Mouse (Mus musculus) midbrain, embryonic 14.5 days (tissue): ENCODE measurements around the gene Mrps34. TPM values are rescaled to one million over a fixed set of nuclear protein-coding genes. Genes with fewer than 3 reads are reported as not detected.

Source experiments
- ATAC-seq: fragments of 200-750 bp; cut with Nextera tagmentation; 2 replicates; pipeline ENCODE4 v1.8.0; 2017; ENCODE audit warnings: moderate number of reproducible peaks, moderate library complexity; ENCODE audit not compliant: low FRiP score, low TSS enrichment
- DNase-seq: peaks from one replicate; pipeline ENCODE4 v3.0.0-alpha.2; 2015
- H3K27ac ChIP-seq: fragments of 300-500 bp; sonication (generic); replicated peaks from 2 replicates; pipeline ENCODE4 v1.5.1; 2014; ENCODE audit warnings: mild to moderate bottlenecking, low read depth, low read length, moderate library complexity
- H3K27me3 ChIP-seq: fragments of 300-500 bp; sonication (generic); 2 replicates; pipeline ENCODE4 v1.6.1; 2014; ENCODE audit warnings: low read length, control low read depth, mixed read lengths; ENCODE audit not compliant: control insufficient read depth, insufficient read depth
- H3K36me3 ChIP-seq: fragments of 300-500 bp; sonication (generic); 2 replicates; pipeline ENCODE4 v1.6.1; 2014; ENCODE audit warnings: low read length, control low read depth; ENCODE audit not compliant: control insufficient read depth, insufficient read depth
- H3K4me1 ChIP-seq: fragments of 300-500 bp; sonication (generic); 2 replicates; pipeline ENCODE4 v1.6.1; 2014; ENCODE audit warnings: mild to moderate bottlenecking, antibody characterized with exemption, low read length, control low read depth; ENCODE audit not compliant: control insufficient read depth, insufficient read depth
- H3K4me2 ChIP-seq: fragments of 300-500 bp; sonication (generic); 2 replicates; pipeline ENCODE4 v1.6.1; 2014; ENCODE audit warnings: mild to moderate bottlenecking, low read length, moderate library complexity
- H3K4me3 ChIP-seq: fragments of 300-500 bp; sonication (generic); replicated peaks from 2 replicates; pipeline ENCODE4 v1.5.1; 2014; ENCODE audit warnings: low read depth, low read length
- H3K9ac ChIP-seq: fragments of 300-500 bp; sonication (generic); replicated peaks from 2 replicates; pipeline ENCODE4 v1.6.1; 2014; ENCODE audit warnings: mild to moderate bottlenecking, low read length, moderate library complexity
- H3K9me3 ChIP-seq: fragments of 300-500 bp; sonication (generic); 2 replicates; pipeline ENCODE4 v1.6.1; 2016; ENCODE audit warnings: low read length, control low read depth, mixed read lengths; ENCODE audit not compliant: control insufficient read depth
- WGBS: fragments of 180-500 bp; shearing (Covaris S2); extraction: QIAGEN DNeasy Blood & Tissue Kit; methylation state at CpG from one replicate; pipeline ENCODE4 v1.1.7; 2014; 5-methylcytosine and 5-hydroxymethylcytosine counted together
- polyA plus RNA-seq: library from polyadenylated mRNA; unstranded; fragments of >200 nt; fragmentation: Nextera tagmentation; extraction: Ambion mirVana; gene quantifications from 2 replicates; pipeline ENCODE4 v1.2.1, GENCODE M21; 2014

Mrps34 gene
- polyA plus RNA-seq, 1 experiment from 2014 or later = 74.7 TPM

GRCm38 (mm10) chr17:24874989-24875388, 19.9 kb upstream of the Mrps34 start:
- Histone ChIP-seq H3K4me2 (no peak overlapping the region), H3K4me1 (no peaks in the 10 kb centered on the region), H3K27me3 (no peaks in the 10 kb centered on the region), H3K27ac (no peak overlapping the region), H3K9ac (no peak overlapping the region), H3K36me3 (no peaks in the 10 kb centered on the region), H3K9me3 (no peaks in the 10 kb centered on the region), H3K4me3 (no peak overlapping the region)
- DNase-seq (no peak), ATAC-seq (no peak)
- WGBS = 80% methylated on average over 8 of the region's 8 CpGs

DNA sequence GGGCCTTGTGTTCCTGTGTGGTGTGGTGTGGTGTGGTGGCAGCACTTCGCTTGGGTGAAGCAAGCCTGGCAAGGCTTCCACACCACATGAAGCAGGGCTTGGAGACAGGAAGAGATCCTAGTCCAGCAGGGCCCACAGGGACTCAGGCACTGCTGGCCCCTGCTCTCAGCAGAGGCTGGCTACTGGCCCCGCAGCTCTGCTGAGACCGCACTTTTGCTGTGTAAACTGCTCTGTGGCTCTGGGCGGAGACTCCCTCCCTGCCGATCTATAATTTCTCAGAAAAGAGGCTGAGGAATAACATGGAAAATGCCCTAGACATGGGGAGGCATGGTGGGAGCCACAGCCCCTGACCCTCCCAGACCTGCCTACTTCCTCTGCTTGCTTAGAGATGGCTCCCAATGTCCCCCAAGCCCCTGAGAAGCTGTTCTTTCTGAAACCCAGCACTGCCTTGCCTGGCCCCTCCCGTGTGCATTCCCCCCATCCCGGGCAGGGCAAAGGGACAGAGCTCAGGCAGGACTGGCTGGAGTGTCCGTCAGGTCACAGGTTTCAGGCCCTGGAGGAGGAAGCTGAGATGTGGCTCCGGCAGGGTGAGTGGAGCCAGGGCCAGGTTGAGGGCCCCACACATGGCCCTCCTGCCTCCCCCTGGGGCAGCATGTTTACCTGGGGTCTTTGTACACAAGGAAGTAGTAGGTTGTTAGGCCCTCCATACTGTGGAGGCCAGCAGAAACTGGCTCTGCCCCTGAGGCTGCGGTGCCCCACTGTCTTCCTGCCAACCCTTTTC, 17.4 kb upstream of the Mrps34 start:
- DNase-seq = no peak
- Histone ChIP-seq H3K4me1 (no peaks in the 10 kb centered on the region), H3K9me3 (no peaks in the 10 kb centered on the region), H3K27ac (no peak overlapping the region), H3K4me3 (no peak overlapping the region), H3K36me3 (peaks cover 6% of the 10 kb centered on the region), H3K27me3 (no peaks in the 10 kb centered on the region), H3K4me2 (no peak overlapping the region), H3K9ac (no peak overlapping the region)
- no peak for ATAC-seq
- WGBS = 65% methylated on average over 10 of the region's 10 CpGs

GRCm38 (mm10) chr17:24878117-24878397, 16.9 kb upstream of the Mrps34 start:
- Histone ChIP-seq H3K27me3 (no peaks in the 10 kb centered on the region), H3K27ac (no peak overlapping the region), H3K9ac (no peak overlapping the region), H3K4me3 (no peak overlapping the region), H3K4me1 (no peaks in the 10 kb centered on the region), H3K36me3 (peaks cover 11% of the 10 kb centered on the region), H3K9me3 (no peaks in the 10 kb centered on the region), H3K4me2 (no peak overlapping the region)
- ATAC-seq (no peak), DNase-seq (no peak)
- 39% methylated on average over 5 of the region's 5 CpGs for WGBS

GRCm38 (mm10) chr17:24878531-24878930, 16.4 kb upstream of the Mrps34 start:
- ATAC-seq = no peak
- 77% methylated on average over 8 of the region's 8 CpGs for WGBS
- no peak overlapping the region for H3K9ac ChIP-seq

GRCm38 (mm10) chr17:24881738-24882440, 13.0 kb upstream of the Mrps34 start:
- H3K9ac ChIP-seq = no peak overlapping the region
- H3K27ac ChIP-seq = no peak overlapping the region
- peaks cover 5% of the 10 kb centered on the region for H3K4me1 ChIP-seq
- ATAC-seq (no peak), DNase-seq (peak; percentile 44)
- 48% methylated on average over 7 of the region's 7 CpGs for WGBS
- no peaks in the 10 kb centered on the region for H3K9me3 ChIP-seq
- H3K4me2 ChIP-seq = no peak overlapping the region
- H3K4me3 ChIP-seq = no peak overlapping the region
- H3K36me3 ChIP-seq = peaks cover 22% of the 10 kb centered on the region
- no peaks in the 10 kb centered on the region for H3K27me3 ChIP-seq

More at GRCm38 (mm10) chr17:24878531-24878930, 16.4 kb upstream of the Mrps34 start:
- Histone ChIP-seq H3K4me3 (no peak overlapping the region), H3K36me3 (peaks cover 16% of the 10 kb centered on the region), H3K4me1 (no peaks in the 10 kb centered on the region), H3K27ac (no peak overlapping the region), H3K27me3 (no peaks in the 10 kb centered on the region), H3K4me2 (no peak overlapping the region), H3K9me3 (no peaks in the 10 kb centered on the region)
- no peak for DNase-seq

DNA sequence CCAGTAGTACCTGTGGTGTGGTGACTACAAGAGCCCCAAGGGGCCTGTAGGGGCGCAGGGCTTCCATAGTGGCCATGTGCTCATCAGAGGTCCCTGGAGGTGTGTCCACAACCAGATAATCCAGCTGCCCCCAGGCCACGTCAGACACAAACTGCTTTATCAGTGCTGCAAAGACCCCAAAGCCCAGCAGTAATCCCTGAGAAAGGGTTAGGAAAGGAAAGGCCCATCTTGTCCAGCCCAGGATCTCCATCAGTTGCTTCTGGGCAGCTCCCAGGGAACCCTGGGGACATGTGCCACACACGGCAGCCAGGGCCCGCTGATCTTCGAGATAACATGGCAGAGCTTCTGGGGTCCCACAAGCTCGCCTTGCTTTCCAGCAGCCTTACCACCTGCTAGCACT, 10.5 kb upstream of the Mrps34 start:
- peaks cover 32% of the 10 kb centered on the region for H3K36me3 ChIP-seq
- ATAC-seq = no peak
- peaks cover 19% of the 10 kb centered on the region for H3K4me1 ChIP-seq
- WGBS = 86% methylated on average over 6 of the region's 6 CpGs
- no peak overlapping the region for H3K27ac ChIP-seq
- H3K9me3 ChIP-seq = no peaks in the 10 kb centered on the region
- DNase-seq = no peak
- no peaks in the 10 kb centered on the region for H3K27me3 ChIP-seq
- H3K9ac ChIP-seq = no peak overlapping the region
- H3K4me3 ChIP-seq = no peak overlapping the region
- H3K4me2 ChIP-seq = no peak overlapping the region

GRCm38 (mm10) chr17:24885356-24886133, 9.4 kb upstream of the Mrps34 start:
- peak overlapping the region; percentile 69 for H3K4me2 ChIP-seq
- H3K4me1 ChIP-seq = peaks cover 19% of the 10 kb centered on the region
- H3K9me3 ChIP-seq = no peaks in the 10 kb centered on the region
- H3K36me3 ChIP-seq = peaks cover 43% of the 10 kb centered on the region
- H3K4me3 ChIP-seq = peak overlapping the region; percentile 88
- 26% methylated on average over 22 of the region's 22 CpGs for WGBS
- no peak for DNase-seq
- H3K27ac ChIP-seq = no peak overlapping the region
- H3K9ac ChIP-seq = peak overlapping the region; percentile 49; the same call in 1 of the 2 replicates
- no peak for ATAC-seq
- H3K27me3 ChIP-seq = no peaks in the 10 kb centered on the region

DNA sequence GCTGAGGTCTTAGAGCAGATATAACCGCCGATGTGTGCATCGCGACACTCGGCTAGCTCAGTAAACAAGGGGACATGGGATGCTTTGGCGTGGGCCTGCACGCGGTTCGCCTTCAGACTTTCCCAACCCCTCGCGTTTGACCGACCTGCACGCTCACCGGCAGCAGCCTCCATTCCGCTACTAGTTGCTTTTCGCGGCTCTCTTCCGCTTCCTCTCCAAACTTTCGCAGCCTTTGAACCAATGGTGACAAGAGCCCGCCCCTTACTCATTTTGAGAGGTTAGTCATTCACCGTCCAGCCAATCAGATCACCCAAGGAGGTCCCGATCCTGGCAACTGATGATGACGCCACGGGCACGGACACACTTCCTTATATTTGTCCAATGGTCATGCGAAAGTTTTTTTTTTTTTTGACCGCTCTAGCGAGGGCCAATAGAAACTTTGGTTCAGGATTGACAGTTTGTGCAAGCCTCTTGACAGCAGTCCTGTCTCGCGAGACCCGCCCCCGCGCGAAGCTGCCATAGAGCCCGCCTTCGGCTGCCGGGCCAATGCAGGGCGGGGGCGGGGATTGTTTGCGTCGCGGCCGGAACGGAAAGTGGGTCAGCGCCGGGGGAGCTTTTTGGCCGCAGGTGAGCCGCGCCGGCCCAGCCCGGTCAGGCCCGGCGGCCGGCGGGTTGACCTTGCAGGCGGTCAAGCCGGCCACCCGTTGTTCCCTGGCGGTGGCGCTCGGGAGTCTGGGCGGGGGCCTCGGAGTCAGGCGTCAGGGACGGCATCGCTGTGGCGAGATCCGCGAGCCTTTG, 8.6 kb upstream of the Mrps34 start, which contains the start of the genes Nubp2 and Spsb3:
Gene Nubp2, minus strand, starts transcription at position 216 of the 798 bp plus-strand sequence.
Gene Spsb3, plus strand, starts transcription at position 510 of the 798 bp plus-strand sequence.
- ATAC-seq (peak; percentile 95), DNase-seq (peak; percentile 99)
- H3K36me3 ChIP-seq = peaks cover 51% of the 10 kb centered on the region
- under 1% methylated on average over 69 of the region's 69 CpGs for WGBS
- H3K27me3 ChIP-seq = no peaks in the 10 kb centered on the region
- no peaks in the 10 kb centered on the region for H3K9me3 ChIP-seq
- H3K4me2 ChIP-seq = peak within 1 kb of the TSS; percentile 80
- H3K4me1 ChIP-seq = peaks cover 19% of the 10 kb centered on the region
- peak within 1 kb of the TSS; percentile 80 for H3K9ac ChIP-seq
- H3K4me3 ChIP-seq = peak within 1 kb of the TSS; percentile 88
- H3K27ac ChIP-seq = peak within 1 kb of the TSS; percentile 70
